Mouse (Mus musculus) limb, embryonic 14.5 days (tissue): Measurements from ENCODE around the gene Fam199x. TPM values are rescaled to one million over a fixed set of nuclear protein-coding genes. Genes with fewer than 3 reads are reported as not detected.

Experiments used
- ATAC-seq: fragments of 200-750 bp; cut with Nextera tagmentation; 2 replicates; pipeline ENCODE4 v1.8.0; 2017; ENCODE audit warnings: low read depth, moderate number of reproducible peaks, moderate TSS enrichment; ENCODE audit not compliant: low FRiP score
- DNase-seq: peaks from one replicate; pipeline ENCODE4 v3.0.0-alpha.2; 2015; ENCODE audit warnings: low spot score
- H3K27ac ChIP-seq: fragments of 300-500 bp; sonication (generic); replicated peaks from 2 replicates; pipeline ENCODE4 v1.5.1; 2014; ENCODE audit warnings: low read depth, mild to moderate bottlenecking, low read length, moderate library complexity, mixed read lengths
- H3K27me3 ChIP-seq: fragments of 300-500 bp; sonication (generic); 2 replicates; pipeline ENCODE4 v1.6.1; 2014; ENCODE audit warnings: low read length, mixed read lengths; ENCODE audit not compliant: control insufficient read depth, insufficient read depth
- H3K36me3 ChIP-seq: fragments of 300-500 bp; sonication (generic); 2 replicates; pipeline ENCODE4 v1.6.1; 2014; ENCODE audit warnings: mild to moderate bottlenecking, low read length, moderate library complexity, mixed read lengths; ENCODE audit not compliant: control insufficient read depth, insufficient read depth
- H3K4me1 ChIP-seq: fragments of 300-500 bp; sonication (generic); 2 replicates; pipeline ENCODE4 v1.6.1; 2014; ENCODE audit warnings: antibody characterized with exemption, low read length, mixed read lengths; ENCODE audit not compliant: control insufficient read depth, insufficient read depth
- H3K4me2 ChIP-seq: fragments of 300-500 bp; sonication (generic); replicated peaks from 2 replicates; pipeline ENCODE4 v1.6.1; 2014; ENCODE audit warnings: low read depth, mild to moderate bottlenecking, low read length, moderate library complexity; ENCODE audit not compliant: severe bottlenecking
- H3K4me3 ChIP-seq: fragments of 300-500 bp; sonication (generic); replicated peaks from 2 replicates; pipeline ENCODE4 v1.5.1; 2014; ENCODE audit warnings: low read length
- H3K9ac ChIP-seq: fragments of 300-500 bp; sonication (generic); 2 replicates; pipeline ENCODE4 v1.6.1; 2014; ENCODE audit warnings: mild to moderate bottlenecking, low read depth, low read length, moderate library complexity; ENCODE audit not compliant: severe bottlenecking
- H3K9me3 ChIP-seq: fragments of 300-500 bp; sonication (generic); 2 replicates; pipeline ENCODE4 v1.6.1; 2016; ENCODE audit warnings: low read length; ENCODE audit not compliant: control insufficient read depth
- POLR2A ChIP-seq: fragments of 200-500 bp; IDR thresholded peaks from 2 replicates; pipeline ENCODE4 v1.8.0; 2012; ENCODE audit warnings: inconsistent platforms, mild to moderate bottlenecking, moderate library complexity, borderline replicate concordance; ENCODE audit not compliant: insufficient read depth, insufficient read length; ENCODE audit errors: extremely low read depth
- WGBS: fragments of 180-500 bp; shearing (Covaris S2); extraction: QIAGEN DNeasy Blood & Tissue Kit; methylation state at CpG from one replicate; pipeline ENCODE4 v1.1.7; 2014; 5-methylcytosine and 5-hydroxymethylcytosine counted together
- polyA plus RNA-seq, 2 experiments: library from polyadenylated mRNA; depleted of rRNA in 1 of 2; stranded (reverse) in 1 of 2; unstranded in 1 of 2; fragments of >200 nt; fragmentation: Nextera tagmentation in 1 of 2; extraction: Ambion mirVana in 1 of 2; gene quantifications; 2 replicates each; pipeline versions ENCODE4 v1.2.1 to v1.2.3; 2012 to 2014

The Fam199x gene
- polyA plus RNA-seq (2012; rRNA removed) (2.5 and 2.7 TPM in 2 replicates), polyA plus RNA-seq (2014; fragmentation: Nextera tagmentation; extraction: Ambion mirVana) (6.7 and 7.8 TPM in 2 replicates)

- no peaks in the 10 kb centered on the region for H3K4me1 ChIP-seq
- WGBS = 21% methylated on average over 15 of the region's 62 CpGs
- DNase-seq (peak; percentile 49), ATAC-seq (peak; percentile 89)
- peak within 1 kb of the TSS; percentile 52 for H3K4me2 ChIP-seq
- no peaks in the 10 kb centered on the region; the same call in 1 of the 2 replicates for H3K27me3 ChIP-seq
- peak within 1 kb of the TSS; percentile 48; the same call in 1 of the 2 replicates for H3K27ac ChIP-seq
- H3K4me3 ChIP-seq = peak within 1 kb of the TSS; percentile 64
- peak within 1 kb of the TSS; percentile 70 for H3K9ac ChIP-seq
- TF ChIP-seq POLR2A = no peak
- no peaks in the 10 kb centered on the region for H3K36me3 ChIP-seq
- H3K9me3 ChIP-seq = no peaks in the 10 kb centered on the region
These were observed at the start of gene Fam199x for GRCm38 (mm10) chrX:137049425-137050225. Gene Fam199x, plus strand, starts transcription at chrX:137049594.

GRCm38 (mm10) chrX:137015099-137015709, 34.2 kb upstream of the Fam199x start:
- peak; percentile 72 for DNase-seq
- Histone ChIP-seq H3K4me1 (no peaks in the 10 kb centered on the region), H3K36me3 (peaks cover 8% of the 10 kb centered on the region; the same call in 1 of the 2 replicates), H3K27ac (no peak overlapping the region), H3K4me2 (no peak overlapping the region), H3K27me3 (no peaks in the 10 kb centered on the region), H3K9me3 (no peaks in the 10 kb centered on the region), H3K9ac (no peak overlapping the region), H3K4me3 (no peak overlapping the region)
- 53% methylated on average over 6 of the region's 6 CpGs for WGBS
- 0 out of 2 replicates have a peak, but pooled peaks have one; percentile 53 for ATAC-seq
- TF ChIP-seq POLR2A = no peak

GRCm38 (mm10) chrX:137017668-137018067, 31.7 kb upstream of the Fam199x start:
- whole genome bisulfite sequencing = 33% methylated on average over 1 of the region's 1 CpGs
- Histone ChIP-seq H3K9ac (no peak overlapping the region), H3K9me3 (no peaks in the 10 kb centered on the region), H3K27ac (no peak overlapping the region), H3K4me3 (no peak overlapping the region), H3K27me3 (no peaks in the 10 kb centered on the region), H3K36me3 (peaks cover 4% of the 10 kb centered on the region), H3K4me2 (no peak overlapping the region), H3K4me1 (no peaks in the 10 kb centered on the region)
- no peak for ATAC-seq
- DNase-seq = no peak
- TF ChIP-seq POLR2A = no peak

GRCm38 (mm10) chrX:137019310-137019709, 30.1 kb upstream of the Fam199x start:
- Histone ChIP-seq H3K27me3 (no peaks in the 10 kb centered on the region), H3K4me3 (no peak overlapping the region), H3K36me3 (no peaks in the 10 kb centered on the region; the same call in 1 of the 2 replicates), H3K27ac (no peak overlapping the region), H3K4me2 (no peak overlapping the region), H3K4me1 (no peaks in the 10 kb centered on the region), H3K9me3 (no peaks in the 10 kb centered on the region), H3K9ac (no peak overlapping the region)
- peak; percentile 64 for DNase-seq
- ATAC-seq = peak; percentile 30; the same call in 1 of the 2 replicates
- no peak for TF ChIP-seq POLR2A
- 10% methylated on average over 1 of the region's 1 CpGs for WGBS

GRCm38 (mm10) chrX:137030916-137031315, 18.5 kb upstream of the Fam199x start:
- DNase-seq = no peak
- H3K9me3 ChIP-seq = no peaks in the 10 kb centered on the region
- no peaks in the 10 kb centered on the region for H3K27me3 ChIP-seq
- ATAC-seq = no peak
- 0 out of 2 replicates have a peak, but pooled peaks cover 3% of the 10 kb centered on the region for H3K36me3 ChIP-seq
- no peak overlapping the region for H3K27ac ChIP-seq
- H3K9ac ChIP-seq = no peak overlapping the region
- H3K4me3 ChIP-seq = no peak overlapping the region
- H3K4me1 ChIP-seq = no peaks in the 10 kb centered on the region
- TF ChIP-seq POLR2A = no peak
- 93% methylated on average over 8 of the region's 8 CpGs for WGBS
- H3K4me2 ChIP-seq = no peak overlapping the region
